Mouse (Mus musculus) liver, embryonic 13.5 days (tissue): ENCODE data around the gene Gcnt2. TPM values are rescaled to one million over a fixed set of nuclear protein-coding genes. Genes with fewer than 3 reads are reported as not detected.
"Not testable (repeated sequence)": the region's sequence is repeated elsewhere in the genome, so short reads cannot be mapped to it uniquely, and the experiment has no call there.

Experiments used
- ATAC-seq: fragments of 200-750 bp; cut with Nextera tagmentation; 2 replicates; pipeline ENCODE4 v1.8.0; 2017; ENCODE audit warnings: low read depth, mild to moderate bottlenecking, moderate number of reproducible peaks, moderate library complexity
- DNase-seq: peaks from one replicate; pipeline ENCODE4 v3.0.0; 2022
- H3K27ac ChIP-seq: fragments of 300-500 bp; sonication (generic); 2 replicates; pipeline ENCODE4 v1.5.1; 2015; ENCODE audit warnings: moderate library complexity, mild to moderate bottlenecking, inconsistent platforms
- H3K27me3 ChIP-seq: fragments of 300-500 bp; sonication (generic); 2 replicates; pipeline ENCODE4 v1.6.1; 2015; ENCODE audit warnings: mild to moderate bottlenecking, inconsistent platforms
- H3K36me3 ChIP-seq: fragments of 300-500 bp; sonication (generic); 2 replicates; pipeline ENCODE4 v1.6.1; 2015; ENCODE audit warnings: mild to moderate bottlenecking, inconsistent platforms
- H3K4me1 ChIP-seq: fragments of 300-500 bp; sonication (generic); replicated peaks from 2 replicates; pipeline ENCODE4 v1.6.1; 2015; ENCODE audit warnings: inconsistent platforms
- H3K4me2 ChIP-seq: fragments of 300-500 bp; sonication (generic); 2 replicates; pipeline ENCODE4 v1.6.1; 2015; ENCODE audit warnings: inconsistent platforms, mild to moderate bottlenecking, moderate library complexity
- H3K4me3 ChIP-seq: fragments of 300-500 bp; sonication (generic); replicated peaks from 2 replicates; pipeline ENCODE4 v1.5.1; 2015; ENCODE audit warnings: mild to moderate bottlenecking, inconsistent platforms
- H3K9ac ChIP-seq: fragments of 300-500 bp; sonication (generic); 2 replicates; pipeline ENCODE4 v1.6.1; 2015; ENCODE audit warnings: mild to moderate bottlenecking, inconsistent platforms
- H3K9me3 ChIP-seq: fragments of 300-500 bp; sonication (generic); replicated peaks from 2 replicates; pipeline ENCODE4 v1.6.1; 2016; ENCODE audit warnings: inconsistent platforms
- WGBS: fragments of 180-500 bp; shearing (Covaris S2); methylation state at CpG from one replicate; pipeline ENCODE4 v1.1.7; 2015; ENCODE audit not compliant: insufficient replicate concordance; 5-methylcytosine and 5-hydroxymethylcytosine counted together
- polyA plus RNA-seq: library from polyadenylated mRNA; unstranded; fragments of >200 nt; fragmentation: Nextera tagmentation; extraction: Ambion mirVana; gene quantifications from 2 replicates; pipeline ENCODE4 v1.2.1, GENCODE M21; 2015

The Gcnt2 gene
- polyA plus RNA-seq, 1 experiment from 2014 or later: 0.77 TPM

GRCm38 (mm10) chr13:40921326-40922059, 61.9 kb downstream of the Gcnt2 start:
- Histone ChIP-seq H3K27ac (no peak overlapping the region), H3K4me2 (no peak overlapping the region), H3K4me3 (no peak overlapping the region), H3K4me1 (peaks cover 19% of the 10 kb centered on the region), H3K36me3 (no peaks in the 10 kb centered on the region), H3K9me3 (no peaks in the 10 kb centered on the region), H3K9ac (no peak overlapping the region), H3K27me3 (peaks cover 50% of the 10 kb centered on the region)
- DNase-seq (no peak), ATAC-seq (0 out of 2 replicates have a peak, but pooled peaks have one; percentile 18)
- 11% methylated on average over 8 of the region's 8 CpGs for WGBS

- Histone ChIP-seq H3K9ac (no peak overlapping the region), H3K4me2 (no peak overlapping the region), H3K27ac (no peak overlapping the region), H3K36me3 (no peaks in the 10 kb centered on the region), H3K9me3 (no peaks in the 10 kb centered on the region), H3K4me3 (no peak overlapping the region), H3K4me1 (peaks cover 10% of the 10 kb centered on the region), H3K27me3 (peaks cover 42% of the 10 kb centered on the region)
- ATAC-seq (no peak), DNase-seq (no peak)
- WGBS: 14% methylated on average over 11 of the region's 11 CpGs
Observed at GRCm38 (mm10) chr13:40922311-40922877, 62.8 kb downstream of the Gcnt2 start.

- WGBS: 45% methylated on average over 4 of the region's 4 CpGs
- H3K4me2 ChIP-seq: no peak overlapping the region
- DNase-seq: no peak
- peaks cover 28% of the 10 kb centered on the region for H3K27me3 ChIP-seq
- no peak overlapping the region for H3K27ac ChIP-seq
- no peaks in the 10 kb centered on the region for H3K36me3 ChIP-seq
- no peaks in the 10 kb centered on the region for H3K9me3 ChIP-seq
- ATAC-seq: no peak
- H3K9ac ChIP-seq: no peak overlapping the region
- no peak overlapping the region for H3K4me3 ChIP-seq
- H3K4me1 ChIP-seq: no peaks in the 10 kb centered on the region
Observed at GRCm38 (mm10) chr13:40923756-40924315, 64.3 kb downstream of the Gcnt2 start.

GRCm38 (mm10) chr13:40928192-40928898, 68.8 kb downstream of the Gcnt2 start:
- 71% methylated on average over 9 of the region's 9 CpGs for WGBS
- Histone ChIP-seq H3K4me3 (no peak overlapping the region), H3K4me1 (no peaks in the 10 kb centered on the region; the same call in 1 of the 2 replicates), H3K27ac (no peak overlapping the region), H3K27me3 (no peaks in the 10 kb centered on the region), H3K36me3 (no peaks in the 10 kb centered on the region), H3K9me3 (no peaks in the 10 kb centered on the region), H3K9ac (no peak overlapping the region), H3K4me2 (no peak overlapping the region)
- DNase-seq (no peak), ATAC-seq (no peak)

- H3K36me3 ChIP-seq, H3K27me3 ChIP-seq, ATAC-seq, H3K9ac ChIP-seq, H3K4me3 ChIP-seq, H3K4me2 ChIP-seq, DNase-seq, H3K9me3 ChIP-seq, H3K4me1 ChIP-seq, H3K27ac ChIP-seq: not testable (repeated sequence)
- no CpG with 5 or more reads among the region's 2 CpGs for WGBS
Observed at GRCm38 (mm10) chr13:40931871-40932270, 72.3 kb downstream of the Gcnt2 start.

- H3K36me3 ChIP-seq: no peaks in the 10 kb centered on the region
- no peaks in the 10 kb centered on the region for H3K9me3 ChIP-seq
- no peak overlapping the region for H3K9ac ChIP-seq
- DNase-seq (no peak), ATAC-seq (no peak)
- H3K4me1 ChIP-seq: no peaks in the 10 kb centered on the region; the same call in 1 of the 2 replicates
- H3K27me3 ChIP-seq: no peaks in the 10 kb centered on the region
- H3K4me2 ChIP-seq: no peak overlapping the region
- H3K27ac ChIP-seq: no peak overlapping the region
- no peak overlapping the region for H3K4me3 ChIP-seq
- 69% methylated on average over 5 of the region's 5 CpGs for WGBS
Observed at GRCm38 (mm10) chr13:40932573-40932972, 73.0 kb downstream of the Gcnt2 start.

- Histone ChIP-seq H3K4me1 (no peaks in the 10 kb centered on the region; the same call in 1 of the 2 replicates), H3K36me3 (no peaks in the 10 kb centered on the region), H3K9ac (no peak overlapping the region), H3K4me2 (no peak overlapping the region), H3K4me3 (no peak overlapping the region), H3K27me3 (no peaks in the 10 kb centered on the region), H3K9me3 (no peaks in the 10 kb centered on the region), H3K27ac (no peak overlapping the region)
- DNase-seq: no peak
- no peak for ATAC-seq
- WGBS: 57% methylated on average over 3 of the region's 3 CpGs
Observed at GRCm38 (mm10) chr13:40934341-40934740, 74.8 kb downstream of the Gcnt2 start.

GRCm38 (mm10) chr13:40937586-40937985, 78.0 kb downstream of the Gcnt2 start:
- H3K4me1 ChIP-seq: no peaks in the 10 kb centered on the region; the same call in 1 of the 2 replicates
- H3K27me3 ChIP-seq: no peaks in the 10 kb centered on the region
- WGBS: 74% methylated on average over 5 of the region's 5 CpGs
- no peak overlapping the region for H3K9ac ChIP-seq
- DNase-seq: no peak
- no peaks in the 10 kb centered on the region for H3K9me3 ChIP-seq
- no peak overlapping the region for H3K27ac ChIP-seq
- H3K4me3 ChIP-seq: no peak overlapping the region
- ATAC-seq: no peak
- H3K4me2 ChIP-seq: no peak overlapping the region
- no peaks in the 10 kb centered on the region for H3K36me3 ChIP-seq

GRCm38 (mm10) chr13:40938485-40939357, 79.2 kb downstream of the Gcnt2 start:
- no peak for ATAC-seq
- Histone ChIP-seq H3K4me1 (no peaks in the 10 kb centered on the region), H3K9me3 (no peaks in the 10 kb centered on the region), H3K27ac (no peak overlapping the region), H3K4me3 (no peak overlapping the region), H3K27me3 (no peaks in the 10 kb centered on the region), H3K9ac (no peak overlapping the region), H3K4me2 (no peak overlapping the region), H3K36me3 (no peaks in the 10 kb centered on the region)
- WGBS: 66% methylated on average over 11 of the region's 11 CpGs
- DNase-seq: no peak

GRCm38 (mm10) chr13:40943066-40943465, 83.5 kb downstream of the Gcnt2 start:
- H3K9me3 ChIP-seq: no peaks in the 10 kb centered on the region
- no peak for DNase-seq
- peaks cover 19% of the 10 kb centered on the region for H3K4me1 ChIP-seq
- no peaks in the 10 kb centered on the region for H3K27me3 ChIP-seq
- no peak for ATAC-seq
- H3K9ac ChIP-seq: no peak overlapping the region
- H3K4me3 ChIP-seq: no peak overlapping the region
- H3K4me2 ChIP-seq: no peak overlapping the region
- H3K27ac ChIP-seq: no peak overlapping the region
- 66% methylated on average over 1 of the region's 1 CpGs for WGBS
- no peaks in the 10 kb centered on the region for H3K36me3 ChIP-seq

- Histone ChIP-seq H3K9me3 (no peaks in the 10 kb centered on the region), H3K36me3 (no peaks in the 10 kb centered on the region), H3K4me2 (no peak overlapping the region), H3K9ac (no peak overlapping the region), H3K4me3 (no peak overlapping the region), H3K27me3 (no peaks in the 10 kb centered on the region), H3K27ac (no peak overlapping the region), H3K4me1 (peaks cover 20% of the 10 kb centered on the region)
- ATAC-seq (no peak), DNase-seq (no peak)
- 12% methylated on average over 5 of the region's 5 CpGs for WGBS
Observed at GRCm38 (mm10) chr13:40943936-40944335, 84.4 kb downstream of the Gcnt2 start.
